Mouse (Mus musculus): ENCODE data around the gene Ablim1.

The Ablim1 gene

DNA sequence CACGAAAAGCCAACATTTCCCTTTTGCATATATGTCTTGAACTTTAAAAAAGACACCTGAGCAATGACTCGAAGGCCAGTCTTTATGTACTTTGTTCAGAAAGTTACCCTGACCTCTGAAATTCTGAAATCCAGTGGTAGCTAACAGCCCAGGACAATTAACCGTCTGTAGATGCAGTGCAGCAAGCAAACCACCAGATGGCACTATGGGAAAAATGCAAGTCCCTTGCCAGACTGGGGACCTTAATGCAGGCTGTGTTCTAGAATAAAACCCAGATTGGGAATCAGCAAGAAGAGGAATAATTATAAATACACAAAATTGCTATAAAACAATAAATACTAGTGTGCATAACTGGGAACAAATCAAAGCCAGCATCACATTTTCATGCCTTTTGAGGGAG is 248.4 kb downstream of the Ablim1 start:
- peak; percentile 72 for DNase-seq (ENCODE audit: low read depth)

DNA sequence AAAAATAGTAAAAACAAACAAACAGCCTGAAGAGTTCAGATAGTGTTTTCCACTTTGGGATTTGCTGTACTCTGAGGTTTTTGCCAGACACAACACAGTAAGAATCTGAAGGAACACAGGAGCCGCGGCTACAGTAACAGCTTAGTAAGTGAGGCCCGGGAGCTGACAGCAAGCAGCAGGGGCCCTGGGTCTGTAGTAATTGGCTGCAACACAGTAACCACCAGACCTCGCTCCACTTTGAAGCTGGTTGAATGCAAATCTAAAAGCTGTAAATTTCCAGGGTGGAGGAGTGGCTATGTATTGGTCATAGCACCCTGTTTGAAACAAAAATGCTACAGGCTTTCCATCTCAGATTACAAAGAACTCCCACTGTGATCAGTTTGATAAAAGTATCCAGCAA is 252.0 kb downstream of the Ablim1 start:
- DNase-seq (ENCODE audit: low read depth), result no peak

DNA sequence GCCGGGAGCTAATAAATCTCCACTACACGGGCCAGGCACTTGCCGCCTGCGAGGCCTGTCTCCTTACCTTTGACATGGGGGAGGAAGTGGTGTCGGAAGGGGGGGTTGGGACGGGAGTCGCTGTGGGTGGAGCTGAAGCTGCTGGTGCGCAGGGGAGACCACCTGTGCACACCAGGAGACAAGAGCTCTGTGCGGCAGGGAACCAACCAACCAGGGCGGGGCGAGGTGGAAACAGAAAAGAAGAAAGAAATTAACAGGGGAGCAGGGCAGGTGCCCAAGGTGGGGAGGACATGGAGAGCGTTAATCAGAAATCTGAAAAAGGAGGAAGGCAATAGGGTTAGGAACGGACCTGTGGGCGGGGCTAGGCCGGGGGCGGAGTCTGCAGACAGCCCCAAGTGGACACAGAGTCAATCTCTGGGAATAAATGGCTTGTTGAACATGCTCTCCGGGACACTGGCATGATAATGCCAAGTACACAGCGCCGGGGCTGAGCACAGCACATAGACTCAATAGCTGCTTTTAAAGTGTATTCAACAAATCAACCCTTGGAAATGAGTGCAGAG is 255.6 kb downstream of the Ablim1 start:
- no peak for DNase-seq (ENCODE audit: low read depth)

DNA sequence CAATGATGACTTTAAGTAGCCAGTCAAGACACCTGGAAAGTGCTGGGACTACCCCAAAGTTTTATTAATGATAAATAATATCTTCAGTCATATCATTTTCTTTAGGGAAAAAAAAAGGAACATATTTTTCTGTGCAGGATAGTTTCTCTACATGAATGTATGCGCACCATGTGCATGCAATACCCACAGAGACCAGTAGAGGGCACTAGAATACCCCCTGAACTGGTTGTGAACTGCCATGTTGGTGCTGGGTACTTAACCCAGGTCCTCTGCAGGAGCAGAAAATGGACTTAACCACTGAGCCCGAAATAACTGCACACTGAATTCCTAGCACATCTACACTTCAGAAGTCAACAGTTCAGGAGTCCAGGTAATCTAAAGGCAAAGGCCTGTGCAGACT is 257.2 kb downstream of the Ablim1 start:
- DNase-seq (ENCODE audit: low read depth), result no peak

DNA sequence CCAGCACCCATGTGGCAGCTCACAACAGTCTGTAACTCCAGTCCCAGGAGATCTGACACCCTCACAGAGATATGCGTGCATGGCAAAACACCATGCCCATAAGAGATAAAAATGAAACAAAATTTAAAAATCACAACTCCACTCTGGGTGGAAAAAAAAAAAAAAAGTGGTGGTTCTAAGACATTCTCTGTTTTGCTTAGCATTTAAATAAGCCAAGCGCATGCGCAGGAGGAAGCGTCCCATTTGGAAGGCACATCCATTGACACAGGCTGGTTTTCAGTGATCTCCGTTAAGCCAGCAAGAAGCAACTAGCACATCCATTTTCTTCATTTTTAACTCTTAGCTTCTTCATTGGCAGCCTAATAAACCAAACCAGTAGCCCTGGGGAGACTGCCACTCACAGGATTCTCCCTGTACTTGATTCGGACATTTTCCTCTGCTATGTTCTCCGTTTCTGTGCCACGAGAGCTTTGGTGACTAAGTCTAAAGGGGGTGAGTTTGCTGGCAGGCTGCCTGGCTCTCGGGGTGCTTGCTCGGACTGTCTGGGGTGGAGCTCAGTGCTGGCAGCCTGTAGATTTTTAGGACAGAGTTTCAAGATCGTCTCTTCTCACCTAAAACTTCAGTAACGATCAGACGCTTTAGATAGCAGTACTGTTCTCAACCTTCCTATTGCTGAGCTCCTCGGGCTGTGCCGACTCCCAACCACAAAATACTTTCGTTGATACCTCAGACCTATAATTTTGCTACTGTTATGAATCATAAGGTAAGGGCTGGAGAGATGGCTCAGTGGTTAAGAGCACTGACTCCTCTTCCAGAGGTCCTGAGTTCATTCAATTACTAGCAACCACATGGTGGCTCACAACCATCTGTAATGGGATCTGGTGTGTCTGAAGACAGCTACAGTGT is 259.3 kb downstream of the Ablim1 start:
- no peak for DNase-seq (ENCODE audit: low read depth)

DNA sequence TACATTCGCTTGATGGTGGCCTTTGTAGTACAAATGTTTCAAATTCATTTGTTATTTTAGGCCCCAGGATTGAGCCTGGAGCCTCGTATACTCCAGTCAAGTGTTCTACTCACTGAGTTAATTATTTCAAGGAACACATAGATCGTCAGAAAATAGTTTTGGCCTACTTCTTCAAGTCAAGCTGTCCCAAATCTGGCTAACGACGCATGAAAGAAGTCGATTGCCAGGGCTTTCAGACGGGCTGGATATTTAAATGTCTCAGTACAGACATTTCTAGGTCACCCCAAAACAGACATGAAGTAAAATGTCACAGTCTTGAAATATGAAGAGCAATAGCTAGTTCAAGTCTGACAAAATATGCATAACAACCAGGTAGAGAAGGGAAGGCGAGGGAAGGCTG is 261.8 kb downstream of the Ablim1 start:
- DNase-seq (ENCODE audit: low read depth), result no peak

DNA sequence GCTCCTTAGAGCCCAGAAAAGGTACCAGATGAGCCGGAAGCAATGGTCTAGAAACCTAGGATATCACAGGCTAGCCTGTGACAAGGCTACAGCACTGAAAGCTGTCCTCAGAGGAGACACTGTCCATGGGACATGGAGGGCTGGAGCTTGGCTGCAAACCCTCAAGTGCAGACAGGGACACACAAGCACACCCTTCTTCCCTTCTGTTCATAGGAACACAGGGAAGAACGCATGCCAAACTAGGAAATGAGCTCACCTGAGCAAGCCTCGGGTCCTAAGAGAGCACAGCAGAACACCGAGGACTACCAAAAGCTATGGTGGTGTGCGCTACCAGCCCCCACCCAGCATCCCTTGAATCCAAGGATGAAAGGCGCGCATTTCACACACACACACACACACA is 262.7 kb downstream of the Ablim1 start:
- no peak for DNase-seq (ENCODE audit: low read depth)

DNA sequence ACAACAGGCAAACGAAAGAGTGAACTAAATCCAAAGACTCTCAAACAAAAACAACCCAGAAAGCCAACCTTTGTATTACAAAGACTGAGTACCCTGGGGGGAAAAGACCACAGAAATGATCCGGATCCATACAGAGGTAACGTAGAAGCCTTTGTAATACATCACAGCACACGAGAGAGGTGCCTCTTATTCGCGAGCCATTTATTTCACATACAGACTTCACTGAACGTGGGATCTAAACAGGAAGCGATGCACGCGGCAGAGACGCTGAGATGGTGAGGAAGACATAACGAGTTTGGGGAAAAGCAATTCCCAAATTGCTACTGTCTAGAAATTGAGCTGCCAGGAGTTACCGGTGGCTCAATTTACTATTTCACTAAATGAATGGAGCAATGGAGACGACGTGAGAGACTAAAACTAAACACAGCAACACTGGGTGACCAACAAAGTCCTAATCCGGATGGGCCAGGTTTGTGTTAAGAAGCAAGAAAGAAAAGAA is 265.1 kb downstream of the Ablim1 start:
- DNase-seq (ENCODE audit: low read depth), result no peak

DNA sequence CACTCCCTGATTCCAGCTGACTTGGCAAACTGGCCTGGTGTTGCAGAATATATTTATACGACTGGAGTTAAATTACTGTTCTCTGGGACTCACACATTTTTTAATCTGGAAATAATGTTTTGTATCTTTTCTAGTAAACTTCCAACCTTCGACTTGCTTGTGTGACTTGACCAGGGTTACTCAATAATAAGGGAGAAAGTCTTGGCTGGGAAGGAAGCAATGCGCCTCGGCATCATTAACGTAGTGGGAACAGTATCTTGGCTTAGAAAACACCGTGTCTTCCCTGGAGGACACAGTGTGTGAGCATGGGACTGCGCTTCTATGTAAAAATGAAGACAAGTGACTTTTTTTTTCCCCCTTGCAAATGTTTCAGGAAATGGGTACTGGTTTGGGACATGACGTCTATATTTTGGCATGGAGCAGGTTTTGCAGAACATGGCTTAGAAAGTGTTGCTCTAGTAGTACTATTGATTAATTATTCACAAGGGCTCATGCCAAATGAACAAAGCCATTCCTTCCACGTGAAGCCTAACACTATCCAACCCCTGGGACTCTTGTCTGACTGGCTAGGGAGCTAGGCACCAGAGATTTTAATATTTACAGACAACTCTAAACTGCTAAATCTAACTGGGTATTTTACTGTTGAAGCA is 266.9 kb downstream of the Ablim1 start:
- DNase-seq (ENCODE audit: low read depth), result no peak

DNA sequence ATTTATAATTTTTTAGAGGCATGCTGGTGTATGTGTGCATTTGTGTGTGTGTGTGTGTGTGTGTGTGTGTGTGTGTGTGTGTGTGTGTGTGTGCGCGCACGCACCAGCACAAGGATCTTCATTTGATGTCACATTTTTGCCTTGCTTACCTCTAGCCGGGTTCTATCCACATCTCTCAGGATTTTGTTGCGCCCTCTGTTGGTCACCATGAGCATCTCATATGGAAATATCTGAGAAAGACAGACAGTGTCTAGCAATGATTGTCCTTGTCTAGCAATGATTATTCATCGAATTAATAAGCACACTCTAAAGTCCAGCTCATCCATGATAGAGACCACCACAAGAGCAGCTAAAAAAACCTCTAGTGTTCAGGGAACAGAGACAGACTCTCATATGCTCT is 275.5 kb downstream of the Ablim1 start:
- DNase-seq (ENCODE audit: low read depth), result peak; percentile 48

DNA sequence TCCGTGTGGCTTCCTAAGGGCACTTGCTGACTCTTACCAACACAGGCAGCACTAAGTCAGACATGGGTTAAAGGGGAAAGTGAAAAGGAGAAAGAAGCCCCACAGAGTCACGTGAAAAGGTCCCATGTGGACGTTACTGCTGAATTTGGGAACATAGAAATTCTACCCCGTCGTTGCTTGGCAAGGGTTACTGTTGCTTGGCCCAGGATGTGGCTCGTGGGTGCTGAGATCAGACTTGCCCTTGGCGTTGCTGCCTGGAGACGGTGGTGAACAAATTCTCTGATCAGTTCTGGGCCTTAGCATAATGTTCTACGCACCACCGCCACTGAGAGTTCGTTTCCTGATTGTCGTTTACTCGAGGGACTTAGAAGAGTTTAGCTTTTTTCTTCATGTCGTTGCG is 277.9 kb downstream of the Ablim1 start:
- DNase-seq (ENCODE audit: low read depth), result no peak

DNA sequence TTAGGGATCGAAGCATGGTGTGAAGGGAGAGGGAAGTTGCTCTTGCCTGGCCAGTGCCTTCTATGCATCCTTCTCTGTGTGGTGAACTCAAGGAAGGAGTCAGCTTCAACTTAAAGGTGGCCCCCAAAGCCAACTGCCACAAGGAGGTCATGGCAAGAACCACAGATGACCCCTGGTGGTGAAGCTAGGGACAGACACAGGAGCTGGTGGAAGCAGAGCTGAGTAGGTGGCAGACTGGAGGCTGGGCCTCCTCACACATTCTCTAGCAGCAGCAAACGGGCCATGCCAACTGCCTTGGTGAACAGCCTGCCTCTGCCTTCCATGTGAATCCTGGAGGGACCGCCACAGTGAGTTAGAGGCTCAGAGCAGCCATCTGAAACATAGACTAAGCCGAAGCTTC is 283.1 kb downstream of the Ablim1 start:
- peak; percentile 55 for DNase-seq (ENCODE audit: low read depth)

DNA sequence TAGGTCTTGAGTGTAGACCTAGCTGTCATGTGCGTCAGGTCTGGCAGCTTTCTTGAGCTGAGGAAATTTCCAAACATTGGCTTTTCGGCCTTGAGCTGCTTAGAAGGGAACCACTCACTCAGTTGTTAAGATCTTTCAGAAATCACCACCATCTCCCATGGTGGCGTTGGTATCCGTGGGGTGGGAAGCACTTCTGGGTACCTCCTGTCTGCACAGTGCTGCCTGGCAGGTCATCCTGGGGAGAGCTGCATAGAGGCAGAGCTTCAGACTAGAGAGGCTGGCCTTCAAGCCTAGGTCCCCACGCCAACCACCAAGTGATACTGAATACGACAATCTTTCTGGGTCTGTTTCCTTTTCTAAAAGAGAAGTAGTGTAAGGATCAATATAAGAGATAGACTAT is 285.3 kb downstream of the Ablim1 start:
- DNase-seq (ENCODE audit: low read depth), result no peak

DNA sequence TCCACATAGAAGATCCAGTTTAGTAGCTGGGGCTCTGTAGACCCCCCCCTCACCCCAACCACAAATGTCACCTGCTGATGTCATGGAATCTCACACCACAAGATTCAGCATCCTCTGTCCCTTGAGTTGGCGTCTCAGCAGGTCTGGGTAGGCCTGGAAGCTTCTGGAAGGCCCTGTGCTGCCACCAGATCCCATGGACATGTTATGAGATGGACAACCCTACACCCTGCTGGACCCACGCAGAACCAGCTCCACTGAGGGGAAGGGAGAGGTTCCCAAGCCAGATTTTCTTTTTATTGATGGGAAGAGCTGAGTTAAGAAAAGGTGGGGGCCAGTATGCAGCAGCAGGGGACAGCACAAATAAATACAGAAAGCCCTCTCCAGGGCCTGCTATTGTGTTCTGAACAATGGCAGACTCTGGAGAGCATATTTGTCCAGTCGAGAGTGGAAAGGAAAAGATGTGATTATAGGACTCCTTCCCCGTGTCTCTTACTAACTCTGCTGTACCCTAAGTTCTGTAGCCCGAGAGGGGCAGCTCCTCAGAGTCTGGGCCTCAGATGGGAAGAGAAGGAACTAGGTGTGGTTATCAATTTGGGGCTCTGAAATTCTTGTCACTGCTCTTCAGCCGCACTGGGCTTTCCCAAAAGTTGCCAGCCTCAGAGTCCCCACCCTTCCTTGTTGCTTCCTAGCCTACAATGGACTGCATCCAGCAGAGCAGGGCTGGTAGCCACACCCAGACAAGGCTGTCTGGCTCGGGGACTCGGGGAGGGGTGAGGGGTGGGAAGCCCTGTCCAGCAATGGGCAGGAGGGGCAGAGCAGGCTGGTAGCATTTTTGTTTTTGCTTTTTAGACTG is 286.2 kb downstream of the Ablim1 start:
- DNase-seq (ENCODE audit: low read depth), result no peak

DNA sequence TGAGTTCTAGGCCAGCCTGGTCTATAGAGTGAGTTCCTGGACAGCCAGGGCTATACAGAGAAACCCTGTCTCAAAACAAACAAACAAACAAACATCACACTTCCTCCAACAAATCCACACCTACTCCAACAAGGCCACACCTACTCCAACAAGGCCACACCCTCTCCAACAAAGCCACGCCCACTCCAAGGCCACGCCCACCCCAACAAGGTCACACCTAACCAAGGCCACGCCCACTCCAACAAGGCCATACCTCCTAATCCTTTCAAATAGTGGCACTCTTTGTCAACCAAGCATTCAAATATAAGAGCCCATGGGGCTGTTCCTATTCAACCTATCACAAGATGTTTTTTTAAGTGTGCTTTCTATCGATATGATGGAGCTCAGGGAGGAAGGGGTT is 288.2 kb downstream of the Ablim1 start:
- DNase-seq (ENCODE audit: low read depth), result no peak

DNA sequence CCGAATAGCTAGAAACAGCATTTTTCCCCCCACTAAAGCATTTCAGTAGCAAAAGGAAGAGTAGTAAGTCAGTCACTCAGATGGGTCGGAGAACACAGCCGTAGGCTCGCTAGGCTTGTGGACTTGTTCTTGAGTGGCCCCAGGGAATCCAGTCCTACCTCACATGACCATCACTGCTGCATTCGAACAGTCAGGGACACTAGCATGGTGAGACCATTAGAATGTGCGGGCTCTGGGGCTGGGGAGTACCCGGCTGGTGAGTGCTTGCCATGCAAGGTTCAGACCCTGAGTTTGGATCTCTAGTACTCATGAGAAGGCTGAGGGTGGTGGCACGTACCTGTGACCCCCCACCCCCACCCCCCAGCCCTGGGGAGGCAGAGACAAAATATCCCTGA is 296.9 kb downstream of the Ablim1 start:
- no peak for DNase-seq (ENCODE audit: low read depth)

DNA sequence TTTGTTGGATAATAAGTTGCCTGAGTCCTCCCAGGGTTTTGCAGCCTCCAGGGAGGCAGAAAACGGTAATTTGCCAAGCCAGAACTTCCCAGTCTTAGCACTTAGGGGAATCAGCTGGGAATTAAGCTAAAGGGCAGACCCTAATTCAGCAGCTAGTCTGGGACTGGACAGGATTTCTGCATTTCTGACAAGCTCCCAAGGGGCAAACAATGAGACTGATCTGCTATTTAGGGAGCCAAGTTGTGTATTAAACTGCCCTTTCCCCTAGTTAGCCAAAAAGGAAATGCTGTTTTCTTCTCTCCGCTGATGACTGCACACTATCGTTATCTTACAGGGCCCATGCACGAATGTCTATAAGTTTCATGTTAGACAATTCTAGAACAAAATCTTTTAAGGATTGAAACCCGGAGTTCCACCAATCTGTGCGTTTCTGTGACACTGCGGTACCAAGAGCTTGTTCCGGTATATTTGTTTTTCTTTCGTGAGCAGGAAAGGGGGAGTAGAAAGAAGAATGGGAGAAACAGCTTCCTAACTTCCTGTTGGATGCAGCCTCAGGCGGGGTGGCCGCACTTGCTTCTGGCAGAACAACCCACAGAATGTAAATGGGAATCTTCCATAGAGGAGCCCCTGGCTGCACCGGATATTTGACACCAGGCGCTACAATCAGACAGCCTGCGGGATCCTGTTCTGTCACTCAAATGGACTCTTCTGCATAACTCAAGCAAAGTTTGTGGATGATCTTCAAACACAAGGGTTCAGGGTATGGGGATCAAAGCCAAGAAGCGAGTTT is 297.5 kb downstream of the Ablim1 start:
- no peak for DNase-seq (ENCODE audit: low read depth)

DNA sequence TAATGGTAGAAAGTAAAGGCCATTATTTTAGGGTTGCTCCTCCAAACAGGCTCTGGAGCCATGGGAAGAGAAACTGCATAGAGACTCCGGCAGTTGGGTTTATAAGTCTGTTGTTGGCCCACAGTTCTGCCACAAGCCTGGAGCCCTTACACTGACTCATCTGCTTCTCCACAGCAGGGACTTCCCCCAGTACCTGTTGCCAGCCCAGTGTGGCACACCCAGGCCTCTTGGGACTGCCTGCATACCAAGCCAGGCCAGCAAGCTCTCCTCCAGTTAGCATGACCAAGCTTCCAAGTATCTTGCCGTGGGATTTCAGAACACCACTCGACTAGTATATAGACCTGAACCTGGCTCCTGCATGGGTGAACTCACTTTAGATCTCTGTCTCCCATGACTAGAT is 299.9 kb downstream of the Ablim1 start:
- no peak for DNase-seq (ENCODE audit: low read depth)

DNA sequence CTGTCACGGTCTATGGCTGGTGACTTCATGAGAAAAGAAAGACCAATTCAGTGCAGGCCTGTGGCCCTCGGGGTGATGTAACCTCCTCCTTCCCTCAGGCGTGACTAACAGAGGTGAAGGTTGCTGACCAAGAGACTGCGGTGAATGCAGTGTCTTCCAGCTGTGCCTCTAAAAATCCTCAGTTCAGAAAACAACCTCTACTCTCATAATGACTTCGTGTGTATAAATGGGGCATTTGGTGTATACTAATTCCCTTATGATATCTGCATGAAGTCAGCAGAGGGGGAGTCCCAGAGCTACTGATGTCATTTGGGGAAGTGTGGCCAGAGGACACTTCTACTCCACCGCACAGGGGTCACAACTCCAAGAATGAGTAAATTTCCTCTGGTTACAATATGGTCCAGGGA is 301.4 kb downstream of the Ablim1 start:
- DNase-seq (ENCODE audit: low read depth), result peak; percentile 12

DNA sequence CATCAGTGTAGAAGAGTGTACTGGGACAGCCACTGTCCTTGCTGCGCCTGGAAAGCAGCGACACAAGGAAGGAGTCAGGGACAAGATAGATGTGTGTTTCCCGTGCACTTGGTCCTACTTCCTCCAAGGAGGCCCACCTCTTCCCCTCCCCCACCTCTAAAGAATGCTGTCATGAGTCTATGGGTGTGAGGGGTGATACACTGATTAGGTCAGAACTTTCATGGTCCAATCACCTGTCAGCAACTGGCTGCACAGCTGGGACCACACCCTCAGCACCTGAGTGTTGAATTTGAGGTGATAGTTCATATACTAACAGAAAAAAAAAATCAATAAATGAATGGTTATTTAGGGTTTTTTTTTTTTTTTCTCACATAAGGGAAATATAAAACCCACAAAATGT is 302.7 kb downstream of the Ablim1 start:
- DNase-seq (ENCODE audit: low read depth), result no peak

DNA sequence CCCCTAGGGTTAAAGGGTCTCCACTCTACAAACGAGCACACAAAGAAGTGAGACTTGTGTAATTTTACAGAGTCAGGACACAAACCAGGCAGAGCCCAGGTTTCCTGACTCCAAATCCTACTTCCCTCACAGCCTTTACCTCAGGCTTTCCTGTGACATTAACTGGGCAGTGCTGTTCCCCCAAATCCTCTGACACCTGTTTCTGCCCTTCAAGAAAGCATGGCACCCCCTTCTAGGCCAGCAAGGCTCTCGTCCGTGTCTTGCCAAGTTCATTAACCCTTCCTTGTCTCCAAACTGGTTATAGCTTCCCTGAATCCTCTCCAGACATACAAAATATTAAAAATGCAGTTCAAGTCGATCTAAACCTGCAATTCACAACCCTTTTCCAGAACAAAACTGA is 304.7 kb downstream of the Ablim1 start:
- no peak for DNase-seq (ENCODE audit: low read depth)
